Mouse (Mus musculus) neural tube, embryonic 15.5 days (tissue): Measurements from ENCODE around the gene Eno1. TPM values are rescaled to one million over a fixed set of nuclear protein-coding genes. Genes with fewer than 3 reads are reported as not detected.

ENCODE experiments used
- ATAC-seq: fragments of 200-750 bp; cut with Nextera tagmentation; 2 replicates; pipeline ENCODE4 v1.8.0; 2017; ENCODE audit warnings: mild to moderate bottlenecking, moderate TSS enrichment, moderate library complexity; ENCODE audit not compliant: low FRiP score
- H3K27ac ChIP-seq: fragments of 300-500 bp; sonication (generic); replicated peaks from 2 replicates; pipeline ENCODE4 v1.5.1; 2015; ENCODE audit warnings: mild to moderate bottlenecking, inconsistent platforms
- H3K27me3 ChIP-seq: fragments of 300-500 bp; sonication (generic); replicated peaks from 2 replicates; pipeline ENCODE4 v1.6.1; 2015; ENCODE audit warnings: inconsistent platforms
- H3K36me3 ChIP-seq: fragments of 300-500 bp; sonication (generic); 2 replicates; pipeline ENCODE4 v1.6.1; 2015; ENCODE audit warnings: inconsistent platforms
- H3K4me1 ChIP-seq: fragments of 300-500 bp; sonication (generic); 2 replicates; pipeline ENCODE4 v1.6.1; 2015; ENCODE audit warnings: inconsistent platforms
- H3K4me2 ChIP-seq: fragments of 300-500 bp; sonication (generic); 2 replicates; pipeline ENCODE4 v1.6.1; 2015; ENCODE audit warnings: inconsistent platforms, mild to moderate bottlenecking, moderate library complexity
- H3K4me3 ChIP-seq: fragments of 300-500 bp; sonication (generic); replicated peaks from 2 replicates; pipeline ENCODE4 v1.5.1; 2015; ENCODE audit warnings: mild to moderate bottlenecking, inconsistent platforms
- H3K9ac ChIP-seq: fragments of 300-500 bp; sonication (generic); replicated peaks from 2 replicates; pipeline ENCODE4 v1.6.1; 2015; ENCODE audit warnings: mild to moderate bottlenecking, inconsistent platforms
- H3K9me3 ChIP-seq: fragments of 300-500 bp; sonication (generic); replicated peaks from 2 replicates; pipeline ENCODE4 v1.6.1; 2016; ENCODE audit warnings: inconsistent platforms
- WGBS: fragments of 180-500 bp; shearing (Covaris S2); methylation state at CpG from one replicate; pipeline ENCODE4 v1.1.7; 2015; ENCODE audit warnings: mixed read lengths; 5-methylcytosine and 5-hydroxymethylcytosine counted together
- polyA plus RNA-seq: library from polyadenylated mRNA; unstranded; fragments of >200 nt; fragmentation: Nextera tagmentation; extraction: Ambion mirVana; gene quantifications from 2 replicates; pipeline ENCODE4 v1.2.1, GENCODE M21; 2015

Gene Eno1
- polyA plus RNA-seq, 1 experiment from 2014 or later: 1,173 TPM

- H3K27ac ChIP-seq: peak overlapping the region; percentile 56
- WGBS: 49% methylated on average over 20 of the region's 20 CpGs
Observed at GRCm38 (mm10) chr4:150257252-150258204, 21.0 kb downstream of the Eno1 start.

GRCm38 (mm10) chr4:150258388-150258787 lies 21.9 kb downstream of the Eno1 start:
- no peak for ATAC-seq
- H3K4me1 ChIP-seq: peaks cover 45% of the 10 kb centered on the region
- 54% methylated on average over 14 of the region's 14 CpGs for WGBS
- H3K9ac ChIP-seq: 0 out of 2 replicates have a peak overlapping the region, but pooled peaks have one; percentile 7
- H3K4me3 ChIP-seq: no peak overlapping the region
- 0 out of 2 replicates have a peak overlapping the region, but pooled peaks have one; percentile 6 for H3K4me2 ChIP-seq
- H3K27me3 ChIP-seq: no peaks in the 10 kb centered on the region
- H3K27ac ChIP-seq: peak overlapping the region; percentile 56
- no peaks in the 10 kb centered on the region for H3K36me3 ChIP-seq
- H3K9me3 ChIP-seq: no peaks in the 10 kb centered on the region

More at GRCm38 (mm10) chr4:150257252-150258204, 21.0 kb downstream of the Eno1 start:
- Histone ChIP-seq H3K4me1 (peaks cover 45% of the 10 kb centered on the region), H3K4me3 (no peak overlapping the region), H3K9ac (no peak overlapping the region), H3K36me3 (no peaks in the 10 kb centered on the region), H3K27me3 (no peaks in the 10 kb centered on the region), H3K4me2 (no peak overlapping the region), H3K9me3 (no peaks in the 10 kb centered on the region)
- peak; percentile 49; the same call in 1 of the 2 replicates for ATAC-seq

- ATAC-seq: no peak
- 95% methylated on average over 7 of the region's 7 CpGs for WGBS
Observed at GRCm38 (mm10) chr4:150259577-150259976, 23.1 kb downstream of the Eno1 start.

GRCm38 (mm10) chr4:150260111-150260510 lies 23.6 kb downstream of the Eno1 start:
- no peak overlapping the region for H3K4me3 ChIP-seq
- H3K36me3 ChIP-seq: no peaks in the 10 kb centered on the region
- ATAC-seq: no peak
- no peak overlapping the region for H3K27ac ChIP-seq
- H3K27me3 ChIP-seq: no peaks in the 10 kb centered on the region
- 48% methylated on average over 7 of the region's 7 CpGs for WGBS
- H3K4me2 ChIP-seq: no peak overlapping the region
- H3K9ac ChIP-seq: no peak overlapping the region
- no peaks in the 10 kb centered on the region for H3K9me3 ChIP-seq
- peaks cover 41% of the 10 kb centered on the region for H3K4me1 ChIP-seq

More at GRCm38 (mm10) chr4:150259577-150259976, 23.1 kb downstream of the Eno1 start:
- H3K4me3 ChIP-seq: no peak overlapping the region
- peaks cover 42% of the 10 kb centered on the region for H3K4me1 ChIP-seq
- no peak overlapping the region for H3K4me2 ChIP-seq
- H3K9me3 ChIP-seq: no peaks in the 10 kb centered on the region
- no peaks in the 10 kb centered on the region for H3K27me3 ChIP-seq
- H3K27ac ChIP-seq: no peak overlapping the region
- H3K9ac ChIP-seq: no peak overlapping the region
- H3K36me3 ChIP-seq: no peaks in the 10 kb centered on the region

- no peak for ATAC-seq
Observed at GRCm38 (mm10) chr4:150260745-150261144, 24.2 kb downstream of the Eno1 start.

GRCm38 (mm10) chr4:150262301-150262700 lies 25.8 kb downstream of the Eno1 start:
- H3K4me3 ChIP-seq: no peak overlapping the region
- no peak overlapping the region for H3K9ac ChIP-seq
- WGBS: 46% methylated on average over 8 of the region's 8 CpGs
- peaks cover 49% of the 10 kb centered on the region for H3K4me1 ChIP-seq
- no peak for ATAC-seq
- H3K4me2 ChIP-seq: no peak overlapping the region
- no peaks in the 10 kb centered on the region for H3K36me3 ChIP-seq
- H3K27ac ChIP-seq: no peak overlapping the region
- H3K27me3 ChIP-seq: no peaks in the 10 kb centered on the region
- H3K9me3 ChIP-seq: no peaks in the 10 kb centered on the region

More at GRCm38 (mm10) chr4:150260745-150261144, 24.2 kb downstream of the Eno1 start:
- Histone ChIP-seq H3K27me3 (no peaks in the 10 kb centered on the region), H3K4me3 (no peak overlapping the region), H3K36me3 (no peaks in the 10 kb centered on the region), H3K27ac (no peak overlapping the region), H3K4me2 (no peak overlapping the region), H3K9me3 (no peaks in the 10 kb centered on the region), H3K9ac (no peak overlapping the region), H3K4me1 (peaks cover 40% of the 10 kb centered on the region)
- WGBS: 39% methylated on average over 6 of the region's 6 CpGs

GRCm38 (mm10) chr4:150264903-150265302 lies 28.4 kb downstream of the Eno1 start:
- ATAC-seq: no peak
- H3K4me3 ChIP-seq: no peak overlapping the region
- H3K4me1 ChIP-seq: peaks cover 35% of the 10 kb centered on the region
- no peak overlapping the region for H3K27ac ChIP-seq
- 60% methylated on average over 7 of the region's 7 CpGs for WGBS
- no peaks in the 10 kb centered on the region for H3K27me3 ChIP-seq
- no peaks in the 10 kb centered on the region for H3K36me3 ChIP-seq
- no peak overlapping the region for H3K4me2 ChIP-seq
- H3K9ac ChIP-seq: no peak overlapping the region
- no peaks in the 10 kb centered on the region for H3K9me3 ChIP-seq

- WGBS: 73% methylated on average over 5 of the region's 5 CpGs
- H3K9ac ChIP-seq: no peak overlapping the region
- no peaks in the 10 kb centered on the region for H3K27me3 ChIP-seq
- no peaks in the 10 kb centered on the region for H3K36me3 ChIP-seq
- H3K4me2 ChIP-seq: no peak overlapping the region
- ATAC-seq: no peak
- no peak overlapping the region for H3K4me3 ChIP-seq
- no peak overlapping the region for H3K27ac ChIP-seq
- no peaks in the 10 kb centered on the region for H3K9me3 ChIP-seq
- H3K4me1 ChIP-seq: peaks cover 32% of the 10 kb centered on the region
Observed at GRCm38 (mm10) chr4:150265471-150265870, 28.9 kb downstream of the Eno1 start.

GRCm38 (mm10) chr4:150266655-150267223 lies 30.2 kb downstream of the Eno1 start:
- Histone ChIP-seq H3K4me3 (no peak overlapping the region), H3K4me1 (peaks cover 28% of the 10 kb centered on the region), H3K9ac (no peak overlapping the region), H3K4me2 (peak overlapping the region; percentile 28), H3K27ac (peak overlapping the region; percentile 67), H3K9me3 (no peaks in the 10 kb centered on the region), H3K36me3 (no peaks in the 10 kb centered on the region), H3K27me3 (no peaks in the 10 kb centered on the region)
- WGBS: 54% methylated on average over 21 of the region's 21 CpGs
- no peak for ATAC-seq

GRCm38 (mm10) chr4:150268674-150269653 lies 32.4 kb downstream of the Eno1 start:
- ATAC-seq: no peak
- Histone ChIP-seq H3K4me1 (peaks cover 39% of the 10 kb centered on the region), H3K27me3 (no peaks in the 10 kb centered on the region), H3K9ac (no peak overlapping the region), H3K9me3 (no peaks in the 10 kb centered on the region), H3K27ac (no peak overlapping the region), H3K36me3 (no peaks in the 10 kb centered on the region), H3K4me3 (no peak overlapping the region), H3K4me2 (no peak overlapping the region)
- WGBS: 87% methylated on average over 33 of the region's 33 CpGs

- Histone ChIP-seq H3K9me3 (no peaks in the 10 kb centered on the region), H3K36me3 (no peaks in the 10 kb centered on the region), H3K4me3 (no peak overlapping the region), H3K27ac (no peak overlapping the region), H3K9ac (no peak overlapping the region), H3K4me2 (no peak overlapping the region), H3K4me1 (peaks cover 39% of the 10 kb centered on the region), H3K27me3 (no peaks in the 10 kb centered on the region)
- ATAC-seq: no peak
- 48% methylated on average over 7 of the region's 7 CpGs for WGBS
Observed at GRCm38 (mm10) chr4:150269679-150270078, 33.2 kb downstream of the Eno1 start.
